Mouse (Mus musculus): ENCODE measurements around the gene Fras1.

DNA sequence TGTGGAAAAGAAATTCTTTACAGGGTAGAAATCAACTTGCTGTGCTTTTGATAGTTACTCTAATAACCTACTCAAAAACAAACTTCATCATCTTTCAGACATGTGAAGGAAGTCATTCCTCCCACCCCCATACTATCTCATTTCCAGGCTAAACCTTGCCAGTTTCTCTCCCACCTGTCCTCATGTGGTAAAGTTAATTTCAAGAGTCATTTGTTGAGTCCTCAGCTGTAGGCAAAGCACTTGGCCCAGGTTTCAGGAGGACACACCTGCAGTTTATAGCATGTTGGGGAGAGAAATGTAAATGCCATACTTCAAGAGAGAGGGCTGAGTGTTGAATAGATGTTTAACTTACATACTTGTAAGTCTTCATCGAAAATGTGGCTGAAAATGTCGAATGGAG is 107.4 kb downstream of the Fras1 start:
- TF ChIP-seq CTCF (IDR thresholded peaks at IDR 0.05; ENCODE audit: low read depth, low read length), result no peak
- TF ChIP-seq GATA2 (IDR thresholded peaks at IDR 0.05; ENCODE audit: borderline replicate concordance, low read depth, low read length), result no peak
- TF ChIP-seq POLR2AphosphoS5 (IDR thresholded peaks at IDR 0.05; ENCODE audit: insufficient replicate concordance, low read depth, low read length), result no peak

All from G1E (cell line).